Mouse (Mus musculus) limb, embryonic 11.5 days (tissue): ENCODE measurements around the gene Smtn. TPM values are rescaled to one million over a fixed set of nuclear protein-coding genes. Genes with fewer than 3 reads are reported as not detected.

Source experiments
- ATAC-seq: fragments of 200-750 bp; cut with Nextera tagmentation; 2 replicates; pipeline ENCODE4 v1.8.0; 2017; ENCODE audit warnings: low read depth; ENCODE audit not compliant: insufficient number of reproducible peaks, low FRiP score, low TSS enrichment
- DNase-seq: peaks from one replicate; pipeline ENCODE4 v3.0.0-alpha.2; 2015; ENCODE audit warnings: low spot score
- H3K27ac ChIP-seq: fragments of 300-500 bp; sonication (generic); replicated peaks from 2 replicates; pipeline ENCODE4 v1.5.1; 2014; ENCODE audit warnings: low read depth, mild to moderate bottlenecking, low read length
- H3K27me3 ChIP-seq: fragments of 300-500 bp; sonication (generic); 2 replicates; pipeline ENCODE4 v1.6.1; 2014; ENCODE audit warnings: mild to moderate bottlenecking, low read length, mixed read lengths; ENCODE audit not compliant: control insufficient read depth, insufficient read depth
- H3K36me3 ChIP-seq: fragments of 300-500 bp; sonication (generic); 2 replicates; pipeline ENCODE4 v1.6.1; 2014; ENCODE audit warnings: mild to moderate bottlenecking, low read length, moderate library complexity, mixed read lengths; ENCODE audit not compliant: control insufficient read depth, insufficient read depth
- H3K4me1 ChIP-seq: fragments of 300-500 bp; sonication (generic); 2 replicates; pipeline ENCODE4 v1.6.1; 2014; ENCODE audit warnings: low read length, mixed read lengths; ENCODE audit not compliant: control insufficient read depth, insufficient read depth
- H3K4me2 ChIP-seq: fragments of 300-500 bp; sonication (generic); 2 replicates; pipeline ENCODE4 v1.6.1; 2014; ENCODE audit warnings: low read depth, mild to moderate bottlenecking, moderate library complexity; ENCODE audit not compliant: severe bottlenecking
- H3K4me3 ChIP-seq: fragments of 300-500 bp; sonication (generic); 2 replicates; pipeline ENCODE4 v1.5.1; 2014; ENCODE audit warnings: low read depth, low read length
- H3K9ac ChIP-seq: fragments of 300-500 bp; sonication (generic); 2 replicates; pipeline ENCODE4 v1.6.1; 2014; ENCODE audit warnings: mild to moderate bottlenecking, low read length
- H3K9me3 ChIP-seq: fragments of 300-500 bp; sonication (generic); 2 replicates; pipeline ENCODE4 v1.6.1; 2016; ENCODE audit warnings: low read length; ENCODE audit not compliant: control insufficient read depth
- WGBS: fragments of 180-500 bp; shearing (Covaris S2); extraction: QIAGEN DNeasy Blood & Tissue Kit; methylation state at CpG from one replicate; pipeline ENCODE4 v1.1.7; 2014; 5-methylcytosine and 5-hydroxymethylcytosine counted together
- polyA plus RNA-seq: library from polyadenylated mRNA; unstranded; fragments of >200 nt; fragmentation: Nextera tagmentation; extraction: Ambion mirVana; gene quantifications from 2 replicates; pipeline ENCODE4 v1.2.1, GENCODE M21; 2014

Smtn gene
- polyA plus RNA-seq, 1 experiment from 2014 or later, result 38.8 TPM

DNA sequence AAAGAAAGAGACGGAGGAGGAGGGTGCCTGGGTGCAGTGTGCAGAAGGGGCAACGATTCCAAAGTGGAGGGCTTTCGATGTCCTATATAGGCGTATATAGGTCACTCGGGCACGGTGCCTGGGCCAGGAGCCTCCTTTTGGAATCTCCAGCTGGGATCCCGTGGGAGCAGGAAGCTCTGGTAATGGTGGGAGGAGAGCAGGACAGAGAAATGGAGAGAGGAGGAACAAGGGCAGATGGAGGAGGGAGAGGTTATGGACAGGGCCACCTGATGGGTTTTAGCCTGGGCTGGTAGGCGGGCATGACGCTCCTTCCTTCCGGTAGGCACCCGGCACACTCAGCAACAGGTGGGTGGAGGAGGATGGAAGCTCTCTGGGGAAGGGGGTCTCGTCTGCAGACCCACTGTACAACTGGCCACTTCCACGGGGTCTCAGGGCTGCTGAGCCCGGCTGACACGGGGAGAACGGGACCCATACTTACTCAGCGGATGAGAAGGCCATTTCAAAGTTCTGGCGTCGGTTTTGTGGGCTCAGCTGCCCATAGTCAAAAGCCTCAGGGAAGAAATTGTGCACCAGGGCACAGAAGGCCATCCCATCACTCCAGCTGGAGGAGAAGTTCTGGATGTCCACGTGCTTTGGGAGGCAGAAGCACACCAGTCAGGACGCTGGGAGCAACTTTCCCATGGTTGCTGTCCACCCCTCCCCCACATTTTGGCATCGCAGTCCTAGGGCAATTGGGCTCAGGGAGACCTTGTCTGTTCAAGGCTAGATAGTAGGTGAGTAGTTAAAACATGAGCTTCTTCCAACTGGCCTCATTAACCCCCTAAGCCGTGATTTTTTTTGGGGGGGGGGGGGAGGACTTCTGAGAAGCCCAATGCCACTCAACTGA is 18.8 kb downstream of the Smtn start:
- Histone ChIP-seq H3K27me3 (peaks cover 14% of the 10 kb centered on the region), H3K9ac (no peak overlapping the region), H3K9me3 (no peaks in the 10 kb centered on the region), H3K4me1 (peaks cover 10% of the 10 kb centered on the region; the same call in 1 of the 2 replicates), H3K36me3 (peaks cover 10% of the 10 kb centered on the region; the same call in 1 of the 2 replicates), H3K4me3 (no peak overlapping the region), H3K4me2 (no peak overlapping the region), H3K27ac (no peak overlapping the region)
- 88% methylated on average over 23 of the region's 23 CpGs for WGBS
- ATAC-seq (no peak), DNase-seq (no peak)

DNA sequence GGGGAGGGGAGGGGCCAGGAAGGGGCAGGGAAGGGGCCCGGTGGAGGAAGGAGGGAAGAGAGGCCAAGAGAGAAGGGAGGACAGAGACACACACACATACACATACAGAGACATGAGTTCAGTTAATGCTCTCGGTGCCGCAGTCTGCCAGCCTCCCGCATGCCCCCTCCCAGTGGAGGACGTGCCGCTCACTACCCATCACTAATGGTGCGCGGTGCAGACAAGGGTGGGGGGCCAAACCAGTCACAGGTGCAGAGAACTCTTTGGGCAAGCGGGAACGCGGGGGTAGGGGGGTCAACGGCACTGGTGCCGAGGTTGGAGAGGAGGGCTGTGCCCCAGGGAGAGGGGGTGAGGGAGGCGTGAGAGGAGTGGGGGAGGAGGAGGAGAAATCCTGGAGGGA is 19.5 kb downstream of the Smtn start:
- Histone ChIP-seq H3K4me3 (no peak overlapping the region), H3K9me3 (no peaks in the 10 kb centered on the region), H3K27ac (no peak overlapping the region), H3K27me3 (peaks cover 20% of the 10 kb centered on the region), H3K4me1 (peaks cover 10% of the 10 kb centered on the region; the same call in 1 of the 2 replicates), H3K4me2 (no peak overlapping the region), H3K9ac (no peak overlapping the region), H3K36me3 (peaks cover 8% of the 10 kb centered on the region; the same call in 1 of the 2 replicates)
- ATAC-seq, result no peak
- WGBS, result 73% methylated on average over 14 of the region's 14 CpGs
- no peak for DNase-seq

DNA sequence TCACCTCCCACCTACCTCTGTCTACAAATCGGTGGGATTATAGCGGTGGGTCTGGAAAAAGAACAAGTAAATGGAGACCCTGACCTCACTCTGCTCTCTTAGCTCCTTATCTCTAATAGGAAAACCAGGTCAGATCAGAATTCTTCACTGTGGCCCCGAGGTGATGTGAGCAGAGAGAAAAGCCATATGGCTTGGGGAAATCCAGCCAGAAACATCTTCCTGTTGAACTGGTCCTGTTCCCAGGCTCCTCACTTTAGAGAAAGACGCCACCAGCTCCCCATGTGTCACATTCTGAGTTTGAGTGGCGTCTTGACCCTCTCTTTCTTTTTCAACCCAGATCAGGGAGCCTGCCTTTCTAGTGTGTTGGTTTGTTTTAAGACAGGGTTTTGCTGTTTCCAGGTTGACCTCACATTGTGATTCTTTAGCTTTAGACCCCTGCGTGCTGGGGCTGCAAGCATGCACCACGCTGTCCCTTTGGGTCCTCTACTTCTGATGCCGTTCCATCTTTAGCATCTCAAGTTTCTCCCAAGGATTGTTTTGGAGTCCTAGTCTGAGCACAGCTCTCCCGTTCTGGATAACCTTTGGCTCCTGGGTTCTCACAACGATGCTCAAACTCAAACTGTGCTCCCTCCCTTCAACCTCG is 20.5 kb downstream of the Smtn start:
- ATAC-seq, result no peak
- H3K4me2 ChIP-seq, result no peak overlapping the region
- H3K4me1 ChIP-seq, result peaks cover 12% of the 10 kb centered on the region; the same call in 1 of the 2 replicates
- peaks cover 5% of the 10 kb centered on the region; the same call in 1 of the 2 replicates for H3K36me3 ChIP-seq
- H3K27ac ChIP-seq, result no peak overlapping the region
- no peaks in the 10 kb centered on the region for H3K9me3 ChIP-seq
- H3K27me3 ChIP-seq, result peaks cover 26% of the 10 kb centered on the region
- H3K9ac ChIP-seq, result no peak overlapping the region
- H3K4me3 ChIP-seq, result no peak overlapping the region
- DNase-seq, result no peak
- WGBS, result 83% methylated on average over 11 of the region's 11 CpGs

DNA sequence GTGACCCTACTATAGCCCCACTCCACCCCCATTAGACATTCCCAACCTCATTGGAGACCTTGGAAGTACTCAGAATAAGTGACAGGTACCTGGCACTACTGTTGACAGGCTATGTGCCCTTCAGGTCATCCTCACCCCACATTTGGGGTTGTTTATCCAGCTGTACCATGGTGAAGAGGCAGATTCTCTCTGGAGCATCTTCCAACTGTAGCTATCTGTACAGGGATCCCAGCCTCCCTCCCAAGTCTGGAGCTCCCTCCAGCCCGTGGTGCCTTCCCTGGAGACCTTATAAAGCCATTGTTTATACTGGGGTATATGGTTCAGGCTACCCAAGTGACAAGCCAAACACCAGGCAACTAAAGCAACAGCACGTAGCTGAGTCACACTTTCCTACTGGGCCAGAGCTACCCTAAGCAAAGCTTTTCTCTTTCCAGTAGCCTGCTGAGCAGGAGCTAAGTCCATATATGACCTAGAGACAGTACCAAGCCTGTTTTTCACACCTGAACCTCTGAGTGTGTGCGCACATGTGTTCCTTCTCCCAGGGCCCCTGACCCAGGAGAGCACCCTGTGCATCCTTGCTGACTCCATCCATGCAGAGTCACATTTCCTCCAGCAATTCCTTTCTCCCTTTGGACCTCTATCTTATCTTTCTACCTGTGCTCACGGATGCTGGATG is 21.2 kb downstream of the Smtn start:
- peaks cover 26% of the 10 kb centered on the region for H3K27me3 ChIP-seq
- no peak overlapping the region for H3K27ac ChIP-seq
- H3K4me3 ChIP-seq, result no peak overlapping the region
- DNase-seq (no peak), ATAC-seq (no peak)
- peaks cover 4% of the 10 kb centered on the region; the same call in 1 of the 2 replicates for H3K36me3 ChIP-seq
- 67% methylated on average over 4 of the region's 4 CpGs for WGBS
- no peaks in the 10 kb centered on the region for H3K9me3 ChIP-seq
- no peak overlapping the region for H3K9ac ChIP-seq
- H3K4me2 ChIP-seq, result no peak overlapping the region
- peaks cover 12% of the 10 kb centered on the region; the same call in 1 of the 2 replicates for H3K4me1 ChIP-seq

DNA sequence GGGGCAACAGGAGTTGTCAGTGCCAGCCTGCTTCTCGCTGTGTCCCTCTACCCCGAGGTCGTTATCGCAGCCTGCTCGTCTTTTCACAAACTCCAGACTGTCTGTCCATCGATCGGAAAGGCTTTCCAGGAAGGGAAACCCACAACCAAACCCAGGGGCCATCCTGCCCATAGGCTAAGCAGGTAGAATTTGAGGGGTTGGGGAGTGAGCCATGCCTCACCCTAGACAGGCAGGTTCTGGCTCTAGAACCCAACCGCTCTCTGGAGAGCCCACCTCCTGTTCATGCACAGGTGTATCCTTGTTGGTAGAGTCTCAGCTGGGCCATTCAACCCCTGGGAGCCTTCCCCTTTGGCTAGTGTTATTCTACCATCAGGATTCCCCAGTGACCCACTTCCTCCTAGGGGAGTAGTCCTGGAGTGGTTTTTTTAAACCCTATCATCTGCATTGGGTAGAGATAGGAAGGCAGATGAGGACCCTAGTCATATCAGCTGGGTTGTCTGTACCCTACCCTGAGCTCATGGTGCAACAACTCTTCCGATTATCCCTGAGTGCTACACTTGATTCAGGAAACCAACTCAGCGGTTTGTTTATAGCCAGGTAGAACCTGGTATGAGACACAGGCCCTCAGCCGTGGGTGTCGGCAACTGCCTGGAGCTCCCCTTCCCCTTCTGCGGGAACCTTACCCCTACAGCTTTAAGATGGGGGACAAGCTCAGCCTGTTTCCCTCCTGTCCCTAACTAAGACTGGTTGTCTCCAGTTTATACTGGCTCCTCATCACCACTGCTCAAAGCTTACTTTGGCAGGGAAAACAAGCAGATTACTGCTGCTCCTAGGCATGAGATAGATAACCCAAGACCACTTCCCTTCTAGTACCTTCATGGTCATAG is 22.3 kb downstream of the Smtn start:
- Histone ChIP-seq H3K36me3 (peaks cover 4% of the 10 kb centered on the region; the same call in 1 of the 2 replicates), H3K9me3 (no peaks in the 10 kb centered on the region), H3K4me2 (peak overlapping the region; percentile 70), H3K4me1 (peaks cover 12% of the 10 kb centered on the region; the same call in 1 of the 2 replicates), H3K27ac (no peak overlapping the region), H3K27me3 (peaks cover 26% of the 10 kb centered on the region), H3K4me3 (peak overlapping the region; percentile 30), H3K9ac (no peak overlapping the region)
- 69% methylated on average over 13 of the region's 13 CpGs for WGBS
- DNase-seq (no peak), ATAC-seq (no peak)

DNA sequence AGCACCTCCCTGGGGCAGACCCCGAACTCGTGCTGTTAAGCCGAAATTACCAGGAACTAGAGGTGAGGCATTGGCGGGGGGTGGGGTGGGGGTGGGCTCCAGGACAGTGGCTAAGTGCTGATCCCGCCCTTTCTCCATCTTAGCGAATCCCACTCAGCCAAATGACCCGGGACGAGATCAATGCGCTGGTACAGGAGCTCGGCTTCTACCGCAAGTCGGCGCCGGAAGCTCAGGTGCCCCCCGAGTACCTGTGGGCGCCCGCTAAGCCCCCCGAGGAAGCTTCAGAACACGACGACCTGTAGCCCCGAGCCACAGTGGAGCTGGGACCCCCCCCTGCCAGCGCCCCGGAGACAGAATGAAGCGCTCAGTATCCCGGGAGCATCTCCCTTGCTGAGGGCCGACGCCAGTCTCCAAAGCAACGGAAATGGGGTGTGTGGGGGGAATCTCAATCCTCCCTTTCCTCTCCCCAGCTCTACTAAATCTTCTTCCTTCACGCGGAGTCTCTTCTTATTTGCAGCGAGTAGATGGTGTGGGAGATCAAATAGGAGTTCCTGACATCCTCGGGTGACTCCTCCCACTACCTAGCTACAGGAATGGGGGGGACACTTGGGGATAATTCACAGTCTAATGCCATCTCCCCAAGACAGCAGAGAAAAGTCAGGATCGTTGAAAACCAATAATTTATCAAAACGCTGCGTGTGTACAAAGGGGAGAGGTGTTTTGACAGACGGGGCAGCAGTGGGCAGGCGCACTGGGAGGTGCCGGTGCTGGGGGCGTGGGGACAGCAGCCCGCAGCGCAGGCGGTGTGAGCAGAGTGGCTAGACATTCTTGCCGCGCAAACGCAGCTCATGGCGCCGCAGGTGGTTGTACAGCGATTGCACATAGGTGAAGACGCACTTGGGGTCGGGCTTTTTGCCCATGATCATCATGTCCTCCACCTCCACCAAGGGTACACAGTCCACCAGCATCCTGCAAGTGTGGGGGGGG is 23.3 kb downstream of the Smtn start:
- peak overlapping the region; percentile 27; the same call in 1 of the 2 replicates for H3K9ac ChIP-seq
- no peak; the same call in 1 of the 2 replicates for ATAC-seq

DNA sequence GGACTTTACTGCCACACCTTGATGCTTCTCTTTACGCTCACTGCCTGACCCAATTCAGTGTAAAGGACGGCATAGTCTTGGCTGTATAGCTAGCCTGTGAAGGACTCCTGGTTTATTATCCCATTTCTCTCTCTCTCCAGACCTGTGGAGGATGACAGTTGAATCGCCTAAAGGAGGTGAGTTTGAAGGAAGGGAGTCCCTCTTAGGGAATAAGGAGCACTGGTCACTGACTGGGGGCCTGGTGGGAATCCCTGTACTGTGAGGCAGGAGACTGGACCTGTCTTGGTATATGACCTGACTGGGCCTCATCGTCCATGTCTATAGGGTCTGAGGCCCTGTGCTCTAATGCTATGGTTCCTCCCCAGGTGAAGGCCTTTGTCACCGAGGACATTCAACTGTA is 24.3 kb downstream of the Smtn start:
- Histone ChIP-seq H3K9me3 (no peaks in the 10 kb centered on the region), H3K36me3 (no peaks in the 10 kb centered on the region), H3K4me2 (no peak overlapping the region), H3K9ac (no peak overlapping the region), H3K4me1 (peaks cover 12% of the 10 kb centered on the region; the same call in 1 of the 2 replicates), H3K4me3 (no peak overlapping the region), H3K27me3 (peaks cover 26% of the 10 kb centered on the region), H3K27ac (no peak overlapping the region)
- ATAC-seq (no peak), DNase-seq (no peak)
- 77% methylated on average over 5 of the region's 5 CpGs for WGBS

More for the DNA sequence above, 23.3 kb downstream of the Smtn start:
- peaks cover 12% of the 10 kb centered on the region; the same call in 1 of the 2 replicates for H3K4me1 ChIP-seq
- no peak overlapping the region for H3K27ac ChIP-seq
- H3K4me3 ChIP-seq, result peak overlapping the region; percentile 30
- 2% methylated on average over 50 of the region's 50 CpGs for WGBS
- H3K9me3 ChIP-seq, result no peaks in the 10 kb centered on the region
- peaks cover 2% of the 10 kb centered on the region; the same call in 1 of the 2 replicates for H3K36me3 ChIP-seq
- H3K27me3 ChIP-seq, result peaks cover 26% of the 10 kb centered on the region
- peak; percentile 70 for DNase-seq
- peak overlapping the region; percentile 70 for H3K4me2 ChIP-seq
